13 mouse cellular contexts compared by ENCODE assay signal in genomic region chr13:52250371-52250770, GRCm38 (mm10).
DNase-seq lines count a peak whose midpoint lies in the region; ATAC-seq and TF ChIP-seq lines count a peak whose summit lies in the region.
"Had no signal": no experiment of that assay in that cellular context is flagged by ENCODE, and none has a peak within 500 bp of the region (broad histone marks: within the 10 kb centered on the region; RNA-seq: fewer than 3 reads in every experiment).

No protein-coding gene starts in this region.

- peak; percentile 22 for DNase-seq in adrenal gland, postnatal 14 days
- no peak for DNase-seq in adrenal gland, postnatal 25 days
- no peak for DNase-seq in liver, embryonic 14.5 days (ENCODE audit: low read depth in 3 of 3, low spot score in 3 of 3)
- DNase-seq in liver, embryonic 11.5 days (ENCODE audit: low spot score), result no peak
- DNase-seq in lung, postnatal 25 days (ENCODE audit: low spot score), result peak; percentile 16
- DNase-seq in MN1 (ENCODE audit: low spot score), result no peak
- DNase-seq in right cerebral cortex, postnatal 25 days, result no peak
- DNase-seq: adrenal gland, postnatal 10 days; cerebellum, adult 9-10 months; forebrain, postnatal 0 days had no signal

- no peak overlapping the region for H3K27ac ChIP-seq in liver, embryonic 14.5 days
- no peak overlapping the region for H3K27ac ChIP-seq in liver, embryonic 11.5 days (ENCODE audit: low read depth, low read length)
- H3K27ac ChIP-seq: liver, embryonic 15.5 days had no signal

- no peak for TF ChIP-seq EP300 in liver, embryonic 14.5 days (IDR thresholded peaks at IDR 0.05; ENCODE audit: low read depth)

- no peaks in the 10 kb centered on the region for H3K4me1 ChIP-seq in liver, embryonic 14.5 days (replicated peaks; ENCODE audit: control insufficient read depth in 2 of 2, insufficient read depth in 2 of 2, low read length in 1 of 2)
- H3K4me1 ChIP-seq in liver, embryonic 11.5 days (replicated peaks; ENCODE audit: control insufficient read depth, insufficient read depth, low read length), result no peaks in the 10 kb centered on the region
- H3K4me1 ChIP-seq: heart, embryonic 12.5 days had no signal

- no peak overlapping the region for H3K9ac ChIP-seq in liver, embryonic 14.5 days (replicated peaks)
- H3K9ac ChIP-seq in liver, embryonic 11.5 days (ENCODE audit: low read depth, low read length), result no peak overlapping the region
- H3K9ac ChIP-seq: forebrain, postnatal 0 days; heart, embryonic 12.5 days; liver, embryonic 15.5 days had no signal

- H3K36me3 ChIP-seq in liver, embryonic 14.5 days (replicated peaks; ENCODE audit: control insufficient read depth, insufficient read depth, low read depth), result no peaks in the 10 kb centered on the region
- H3K36me3 ChIP-seq in liver, embryonic 11.5 days (ENCODE audit: control insufficient read depth, insufficient read depth, low read length), result no peaks in the 10 kb centered on the region
- H3K36me3 ChIP-seq in C2C12 (ENCODE audit: control insufficient read depth, insufficient read depth), result no peaks in the 10 kb centered on the region
- H3K36me3 ChIP-seq: heart, embryonic 12.5 days; liver, embryonic 15.5 days had no signal

- no peak overlapping the region for H3K4me3 ChIP-seq in liver, embryonic 14.5 days (ENCODE audit: insufficient read depth in 1 of 2, low read depth in 2 of 2, low read length in 2 of 2)
- H3K4me3 ChIP-seq in liver, embryonic 11.5 days (ENCODE audit: low read depth, low read length), result no peak overlapping the region
- no peak overlapping the region for H3K4me3 ChIP-seq in C2C12 (ENCODE audit: insufficient read depth, poor library complexity, severe bottlenecking)
- H3K4me3 ChIP-seq: heart, embryonic 12.5 days; liver, embryonic 15.5 days had no signal

- no peak overlapping the region for H3ac ChIP-seq in C2C12 (ENCODE audit: control insufficient read depth, insufficient read length, low read depth)

- ATAC-seq in liver, embryonic 14.5 days (ENCODE audit: insufficient read depth), result no peak
- ATAC-seq in liver, embryonic 11.5 days (replicated peaks; ENCODE audit: low FRiP score), result no peak
- ATAC-seq: forebrain, postnatal 0 days had no signal

- no peaks in the 10 kb centered on the region for H3K79me2 ChIP-seq in C2C12 (ENCODE audit: control insufficient read depth, insufficient read depth)

- H3K9me3 ChIP-seq in liver, embryonic 14.5 days (ENCODE audit: control insufficient read depth, low read length), result no peaks in the 10 kb centered on the region
- no peaks in the 10 kb centered on the region for H3K9me3 ChIP-seq in liver, embryonic 11.5 days (ENCODE audit: control insufficient read depth, low read length)
- H3K9me3 ChIP-seq: heart, embryonic 12.5 days; liver, embryonic 15.5 days had no signal

- TF ChIP-seq CTCF in liver, embryonic 14.5 days (IDR thresholded peaks at IDR 0.05; ENCODE audit: low read depth), result peak; percentile 43
- TF ChIP-seq CTCF in C2C12 (IDR thresholded peaks at IDR 0.05; ENCODE audit: control insufficient read depth, insufficient read depth, insufficient read length), result peak; percentile 38

- 30% methylated on average over 4 of the region's 4 CpGs for WGBS in liver, embryonic 14.5 days (ENCODE audit: insufficient replicate concordance)
- 49% methylated on average over 4 of the region's 4 CpGs for WGBS in liver, embryonic 11.5 days

- no peak overlapping the region for H3K4me2 ChIP-seq in liver, embryonic 14.5 days (ENCODE audit: low read depth)
- no peak overlapping the region for H3K4me2 ChIP-seq in liver, embryonic 11.5 days
- H3K4me2 ChIP-seq: heart, embryonic 12.5 days; liver, embryonic 15.5 days had no signal

- H3K27me3 ChIP-seq in liver, embryonic 14.5 days (ENCODE audit: control insufficient read depth, insufficient read depth, low read length), result no peaks in the 10 kb centered on the region
- H3K27me3 ChIP-seq in liver, embryonic 11.5 days (replicated peaks; ENCODE audit: control insufficient read depth, insufficient read depth, low read length), result no peaks in the 10 kb centered on the region
- no peaks in the 10 kb centered on the region for H3K27me3 ChIP-seq in C2C12 (ENCODE audit: control insufficient read depth, insufficient read depth, insufficient read length)
- H3K27me3 ChIP-seq: heart, embryonic 12.5 days; liver, embryonic 15.5 days had no signal

- no peaks in the 10 kb centered on the region for H3K79me3 ChIP-seq in C2C12 (ENCODE audit: low read depth)

TF ChIP-seq in C2C12, 6 proteins besides CTCF, POLR2A, EP300 and RAD21:
- TF ChIP-seq MYOD1 (IDR thresholded peaks at IDR 0.05; ENCODE audit: control insufficient read depth, insufficient read length, low read depth) (no peak), MAX (IDR thresholded peaks at IDR 0.05) (peak; percentile 47), CEBPB (IDR thresholded peaks at IDR 0.05; ENCODE audit: low read depth) (no peak)

Comparison
In these comparisons a context has a peak if more than half of its experiments do, and no peak if none do; other contexts are left out.
1. DNase-seq: peak in adrenal gland, postnatal 14 days (single experiment) and lung, postnatal 25 days (single experiment); none in adrenal gland, postnatal 25 days (single experiment), liver, embryonic 14.5 days (0 of 3), liver, embryonic 11.5 days (single experiment), MN1 (single experiment) and right cerebral cortex, postnatal 25 days (single experiment).